Mouse (Mus musculus): ENCODE results near the gene Mcu.

- no peak for TF ChIP-seq POLR2A (IDR thresholded peaks at IDR 0.05; ENCODE audit: borderline replicate concordance, insufficient read depth, low read length)
- TF ChIP-seq CTCF (IDR thresholded peaks at IDR 0.05; ENCODE audit: borderline replicate concordance, insufficient read depth, low read depth, low read length): no peak
Observed at GRCm38 (mm10) chr10:59558602-59559001, 57.9 kb downstream of the Mcu start.
